Mouse (Mus musculus) stomach, postnatal 0 days (tissue): ENCODE measurements at regions not wholly inside any gene's neighbourhood (a gene's known extent, or its start where the extent isn't known, plus 50 kb on each side); places are given as distances from the start of the nearest gene placed in this dataset.

ENCODE experiments used
- CTCF ChIP-seq: IDR thresholded peaks from 2 replicates; pipeline ENCODE4 v1.5.1; 2016; ENCODE audit warnings: antibody characterized with exemption, low read depth, mild to moderate bottlenecking, moderate library complexity
- EP300 ChIP-seq: optimal IDR thresholded peaks from 2 replicates; pipeline ENCODE3; 2016; ENCODE audit warnings: antibody characterized with exemption

DNA sequence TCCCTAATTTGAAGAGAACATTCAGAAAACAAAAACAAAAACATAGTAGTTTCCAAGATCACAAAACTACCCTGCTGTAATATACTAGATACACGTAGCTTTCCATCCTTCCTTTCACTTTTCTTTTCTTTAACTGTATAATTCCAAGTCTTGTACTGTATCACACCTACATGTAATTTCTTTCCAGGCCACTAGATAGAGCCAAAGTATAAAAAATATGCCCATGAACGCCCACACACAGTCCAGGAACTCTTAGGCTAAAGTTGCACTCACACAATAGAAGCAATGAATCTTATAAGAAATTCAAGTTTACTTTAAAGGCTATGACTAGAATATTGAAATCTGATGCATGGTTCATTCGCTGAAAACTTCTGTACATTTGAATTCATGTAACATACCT is 678.7 kb downstream of the Kcnj3 start:
- TF ChIP-seq CTCF (peak; percentile 81), EP300 (no peak)
